Mouse (Mus musculus) liver, embryonic 15.5 days (tissue): ENCODE results near the gene Iqcf5. TPM values are rescaled to one million over a fixed set of nuclear protein-coding genes. Genes with fewer than 3 reads are reported as not detected.

Experiments
- ATAC-seq: fragments of 200-750 bp; cut with Nextera tagmentation; 2 replicates; pipeline ENCODE4 v1.8.0; 2017; ENCODE audit warnings: moderate number of reproducible peaks, mild to moderate bottlenecking, moderate library complexity; ENCODE audit not compliant: insufficient read depth
- H3K27ac ChIP-seq: fragments of 300-500 bp; sonication (generic); replicated peaks from 2 replicates; pipeline ENCODE4 v1.5.1; 2015; ENCODE audit warnings: mild to moderate bottlenecking, inconsistent platforms
- H3K27me3 ChIP-seq: fragments of 300-500 bp; sonication (generic); 2 replicates; pipeline ENCODE4 v1.6.1; 2015; ENCODE audit warnings: mild to moderate bottlenecking, inconsistent platforms
- H3K36me3 ChIP-seq: fragments of 300-500 bp; sonication (generic); replicated peaks from 2 replicates; pipeline ENCODE4 v1.6.1; 2015; ENCODE audit warnings: moderate library complexity, mild to moderate bottlenecking, inconsistent platforms
- H3K4me1 ChIP-seq: fragments of 300-500 bp; sonication (generic); replicated peaks from 2 replicates; pipeline ENCODE4 v1.6.1; 2015; ENCODE audit warnings: inconsistent platforms
- H3K4me2 ChIP-seq: fragments of 300-500 bp; sonication (generic); 2 replicates; pipeline ENCODE4 v1.6.1; 2015; ENCODE audit warnings: moderate library complexity, mild to moderate bottlenecking, inconsistent platforms
- H3K4me3 ChIP-seq: fragments of 300-500 bp; sonication (generic); replicated peaks from 2 replicates; pipeline ENCODE4 v1.5.1; 2015; ENCODE audit warnings: mild to moderate bottlenecking, inconsistent platforms
- H3K9ac ChIP-seq: fragments of 300-500 bp; sonication (generic); 2 replicates; pipeline ENCODE4 v1.6.1; 2015; ENCODE audit warnings: moderate library complexity, mild to moderate bottlenecking, inconsistent platforms
- H3K9me3 ChIP-seq: fragments of 300-500 bp; sonication (generic); replicated peaks from 2 replicates; pipeline ENCODE4 v1.6.1; 2016; ENCODE audit warnings: inconsistent platforms
- WGBS: fragments of 180-500 bp; shearing (Covaris S2); methylation state at CpG from one replicate; pipeline ENCODE4 v1.1.7; 2015; ENCODE audit warnings: mixed read lengths; ENCODE audit not compliant: insufficient replicate concordance; 5-methylcytosine and 5-hydroxymethylcytosine counted together
- polyA plus RNA-seq: library from polyadenylated mRNA; unstranded; fragments of >200 nt; fragmentation: Nextera tagmentation; extraction: Ambion mirVana; gene quantifications from 2 replicates; pipeline ENCODE4 v1.2.1, GENCODE M21; 2015

Gene Iqcf5
- polyA plus RNA-seq, 1 experiment from 2014 or later: not detected

GRCm38 (mm10) chr9:106519433-106519832, 5.1 kb downstream of the Iqcf5 start:
- Histone ChIP-seq H3K9ac (no peak overlapping the region), H3K4me3 (no peak overlapping the region), H3K27ac (no peak overlapping the region), H3K27me3 (no peaks in the 10 kb centered on the region), H3K36me3 (no peaks in the 10 kb centered on the region), H3K9me3 (no peaks in the 10 kb centered on the region), H3K4me1 (no peaks in the 10 kb centered on the region), H3K4me2 (no peak overlapping the region)
- WGBS: 38% methylated on average over 2 of the region's 2 CpGs
- no peak for ATAC-seq

GRCm38 (mm10) chr9:106519909-106520308, 5.5 kb downstream of the Iqcf5 start:
- Histone ChIP-seq H3K9me3 (no peaks in the 10 kb centered on the region), H3K36me3 (no peaks in the 10 kb centered on the region), H3K27me3 (no peaks in the 10 kb centered on the region), H3K9ac (no peak overlapping the region), H3K4me2 (no peak overlapping the region), H3K27ac (no peak overlapping the region), H3K4me1 (no peaks in the 10 kb centered on the region), H3K4me3 (no peak overlapping the region)
- 44% methylated on average over 8 of the region's 8 CpGs for WGBS
- no peak for ATAC-seq

- Histone ChIP-seq H3K27ac (no peak overlapping the region), H3K4me1 (no peaks in the 10 kb centered on the region), H3K9ac (no peak overlapping the region), H3K4me3 (no peak overlapping the region), H3K27me3 (no peaks in the 10 kb centered on the region), H3K9me3 (no peaks in the 10 kb centered on the region), H3K36me3 (no peaks in the 10 kb centered on the region), H3K4me2 (no peak overlapping the region)
- 14% methylated on average over 3 of the region's 3 CpGs for WGBS
- no peak for ATAC-seq
Observed at GRCm38 (mm10) chr9:106531833-106532232, 17.5 kb downstream of the Iqcf5 start.

GRCm38 (mm10) chr9:106534296-106534695, 19.9 kb downstream of the Iqcf5 start:
- no peak for ATAC-seq
- H3K4me2 ChIP-seq: no peak overlapping the region
- H3K9me3 ChIP-seq: no peaks in the 10 kb centered on the region
- H3K27me3 ChIP-seq: no peaks in the 10 kb centered on the region
- no peak overlapping the region for H3K9ac ChIP-seq
- no peaks in the 10 kb centered on the region for H3K36me3 ChIP-seq
- no peak overlapping the region for H3K4me3 ChIP-seq
- H3K4me1 ChIP-seq: no peaks in the 10 kb centered on the region
- 76% methylated on average over 7 of the region's 7 CpGs for WGBS
- H3K27ac ChIP-seq: no peak overlapping the region

GRCm38 (mm10) chr9:106534975-106535374, 20.6 kb downstream of the Iqcf5 start:
- Histone ChIP-seq H3K4me3 (no peak overlapping the region), H3K9ac (no peak overlapping the region), H3K9me3 (no peaks in the 10 kb centered on the region), H3K4me2 (no peak overlapping the region), H3K27ac (no peak overlapping the region), H3K27me3 (no peaks in the 10 kb centered on the region), H3K36me3 (no peaks in the 10 kb centered on the region), H3K4me1 (no peaks in the 10 kb centered on the region)
- 73% methylated on average over 11 of the region's 11 CpGs for WGBS
- ATAC-seq: no peak

GRCm38 (mm10) chr9:106561531-106561930, 47.2 kb downstream of the Iqcf5 start, which contains the start of gene Iqcf3:
TSS of gene Iqcf3 (minus strand) at chr9:106561631.
- no peak within 1 kb of the TSS for H3K4me2 ChIP-seq
- H3K4me1 ChIP-seq: no peaks in the 10 kb centered on the region
- H3K9ac ChIP-seq: no peak within 1 kb of the TSS
- no peaks in the 10 kb centered on the region for H3K36me3 ChIP-seq
- H3K4me3 ChIP-seq: no peak within 1 kb of the TSS
- 68% methylated on average over 5 of the region's 5 CpGs for WGBS
- no peak for ATAC-seq
- H3K27me3 ChIP-seq: no peaks in the 10 kb centered on the region
- no peak within 1 kb of the TSS for H3K27ac ChIP-seq
- no peaks in the 10 kb centered on the region for H3K9me3 ChIP-seq

GRCm38 (mm10) chr9:106562291-106562690, 47.9 kb downstream of the Iqcf5 start:
- H3K27me3 ChIP-seq: no peaks in the 10 kb centered on the region
- H3K4me2 ChIP-seq: no peak overlapping the region
- no peak overlapping the region for H3K9ac ChIP-seq
- no peak overlapping the region for H3K27ac ChIP-seq
- H3K36me3 ChIP-seq: no peaks in the 10 kb centered on the region
- H3K4me1 ChIP-seq: no peaks in the 10 kb centered on the region
- no peak overlapping the region for H3K4me3 ChIP-seq
- ATAC-seq: no peak
- no peaks in the 10 kb centered on the region for H3K9me3 ChIP-seq
- 68% methylated on average over 11 of the region's 11 CpGs for WGBS

- H3K27me3 ChIP-seq: no peaks in the 10 kb centered on the region
- no peaks in the 10 kb centered on the region for H3K4me1 ChIP-seq
- ATAC-seq: no peak
- no peak overlapping the region for H3K27ac ChIP-seq
- H3K4me2 ChIP-seq: no peak overlapping the region
- H3K4me3 ChIP-seq: no peak overlapping the region
- no peak overlapping the region for H3K9ac ChIP-seq
- WGBS: 58% methylated on average over 8 of the region's 8 CpGs
- H3K9me3 ChIP-seq: no peaks in the 10 kb centered on the region
- H3K36me3 ChIP-seq: no peaks in the 10 kb centered on the region
Observed at GRCm38 (mm10) chr9:106564025-106564424, 49.7 kb downstream of the Iqcf5 start.

Other genes starting within 250 kb of the Iqcf5 start
- gene Poc1a, start 233.5 kb upstream of the Iqcf5 start, polyA plus RNA-seq: 23.1 and 25.1 TPM in 2 replicates
- gene Dusp7, start 145.9 kb upstream of the Iqcf5 start, polyA plus RNA-seq: 3.4 and 5.1 TPM in 2 replicates
- gene Rpl29, start 85.1 kb upstream of the Iqcf5 start, polyA plus RNA-seq: 454 and 516 TPM in 2 replicates
- gene Acy1, start 76.3 kb upstream of the Iqcf5 start, polyA plus RNA-seq: 32.4 and 35.5 TPM in 2 replicates
- gene Abhd14b, start 67.1 kb upstream of the Iqcf5 start, polyA plus RNA-seq: 29.0 and 36.4 TPM in 2 replicates
- gene Abhd14a, start 66.9 kb upstream of the Iqcf5 start, polyA plus RNA-seq: 20.2 and 22.0 TPM in 2 replicates
- gene Pcbp4, start 61.3 kb upstream of the Iqcf5 start, polyA plus RNA-seq: 7.4 and 9.1 TPM in 2 replicates
- not detected in 2 replicates for gene Gpr62, start 48.6 kb upstream of the Iqcf5 start, polyA plus RNA-seq
- gene Rrp9, start 38.6 kb upstream of the Iqcf5 start, polyA plus RNA-seq: 20.8 and 24.5 TPM in 2 replicates
- 1.4 TPM in 2 replicates for gene Parp3, start 37.6 kb upstream of the Iqcf5 start, polyA plus RNA-seq
- gene Iqcf1, start 14.6 kb upstream of the Iqcf5 start, polyA plus RNA-seq: not detected in 2 replicates
- gene Iqcf3, start 47.1 kb downstream of the Iqcf5 start, polyA plus RNA-seq: not detected in 2 replicates
- gene Iqcf4, start 56.4 kb downstream of the Iqcf5 start, polyA plus RNA-seq: not detected in 2 replicates
- gene Iqcf6, start 112.0 kb downstream of the Iqcf5 start, polyA plus RNA-seq: not detected in 2 replicates
- not detected in 2 replicates for gene Grm2, start 141.5 kb downstream of the Iqcf5 start, polyA plus RNA-seq
- gene Tex264, start 171.4 kb downstream of the Iqcf5 start, polyA plus RNA-seq: 16.5 and 16.8 TPM in 2 replicates